Mouse (Mus musculus) cerebral cortex, adult 2 months (tissue): ENCODE results near the gene Cep128.

ENCODE experiments used
- WGBS: fragments of 180-500 bp; shearing (Covaris S2); methylation state at CpG from one replicate; pipeline ENCODE4 v1.1.7; 2018; 5-methylcytosine and 5-hydroxymethylcytosine counted together

Gene Cep128

GRCm38 (mm10) chr12:91384281-91385017, at the start of gene Cep128, which contains the start of gene Tshr:
TSS of gene Cep128 (minus strand) at chr12:91384409.
TSS of gene Tshr (plus strand) at chr12:91384563.
- under 1% methylated on average over 27 of the region's 27 CpGs for WGBS

DNA sequence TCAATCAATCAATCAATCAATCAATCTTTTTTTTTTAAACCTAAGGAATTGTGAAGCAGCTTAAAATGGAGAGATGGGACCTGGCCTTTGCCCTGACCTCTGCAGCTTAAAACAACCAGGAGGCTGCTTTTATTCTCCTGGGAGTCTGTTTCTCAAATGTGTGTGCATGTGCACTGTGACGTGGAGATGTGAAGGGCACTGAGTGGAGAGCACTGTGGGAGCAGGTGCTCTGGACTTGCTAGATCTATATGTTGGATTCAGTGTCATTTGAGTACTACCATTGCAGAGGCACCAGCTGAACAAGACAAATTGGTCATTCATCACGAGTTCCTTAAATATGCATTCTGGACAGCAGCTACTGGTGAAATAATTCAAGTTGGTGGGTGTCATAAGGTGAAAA, 42.9 kb upstream of the Cep128 start:
- WGBS: 88% methylated on average over 2 of the region's 2 CpGs

- 61% methylated on average over 4 of the region's 4 CpGs for WGBS
Observed at GRCm38 (mm10) chr12:91426499-91426898, 42.3 kb upstream of the Cep128 start.

- 65% methylated on average over 11 of the region's 11 CpGs for WGBS
Observed at GRCm38 (mm10) chr12:91423125-91423820, 39.1 kb upstream of the Cep128 start.

DNA sequence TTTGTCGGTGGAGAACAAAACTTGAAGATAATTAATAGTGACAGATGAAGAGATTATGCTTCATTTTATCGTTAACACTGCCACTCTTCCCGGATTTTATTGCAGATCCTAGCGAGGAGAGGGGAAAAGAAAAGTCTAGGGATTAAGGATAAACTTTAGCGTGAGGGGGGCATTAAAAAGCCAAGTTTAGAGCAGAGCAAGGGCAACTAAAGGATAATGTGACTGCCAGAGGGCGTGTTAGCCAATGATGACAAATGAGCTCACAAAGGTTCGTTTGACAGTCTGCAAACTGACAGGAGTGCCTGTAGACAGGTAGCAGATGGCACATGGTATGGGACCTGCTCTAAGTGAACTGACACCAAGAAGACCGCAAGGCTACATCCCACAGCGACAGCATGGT, 37.1 kb upstream of the Cep128 start:
- WGBS: 76% methylated on average over 9 of the region's 9 CpGs

DNA sequence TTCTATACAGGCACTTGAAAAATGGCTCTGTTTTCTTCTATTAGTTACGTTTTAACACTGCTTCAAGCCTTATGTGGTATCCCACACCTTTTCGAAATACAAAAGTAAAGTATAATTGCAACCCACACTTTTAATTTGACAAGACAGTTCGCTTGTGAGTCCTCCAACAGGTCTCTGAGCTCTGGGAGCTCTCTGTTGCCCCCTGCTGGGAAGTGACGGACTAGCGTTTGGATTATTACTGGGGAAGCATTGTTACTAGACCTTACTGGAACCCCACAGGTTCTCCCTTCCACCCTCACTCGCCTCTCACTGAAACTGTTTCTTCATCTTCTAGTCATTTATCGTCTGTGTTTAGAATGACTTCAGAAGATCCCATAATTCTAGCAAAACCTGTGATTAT, 34.6 kb upstream of the Cep128 start:
- 61% methylated on average over 7 of the region's 7 CpGs for WGBS

DNA sequence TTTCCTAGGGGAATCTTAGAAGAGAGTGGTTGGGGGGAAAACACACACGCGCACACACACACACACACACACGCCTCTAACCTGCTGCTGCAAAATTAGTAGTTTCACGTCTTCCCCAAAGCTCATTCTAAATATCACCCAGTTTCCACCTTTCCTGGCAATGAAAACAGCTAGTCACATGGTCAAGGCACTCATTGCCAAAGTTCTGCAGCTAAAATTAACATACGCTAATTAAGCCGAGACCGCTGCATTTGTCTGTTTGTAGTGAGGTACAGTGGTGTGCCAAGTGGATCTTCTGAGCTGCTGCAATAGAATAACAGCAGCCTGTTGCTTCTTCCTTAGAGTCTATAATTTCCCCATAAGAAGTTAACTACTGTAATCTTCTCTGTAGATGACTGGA, 32.6 kb upstream of the Cep128 start:
- WGBS: 52% methylated on average over 7 of the region's 7 CpGs

GRCm38 (mm10) chr12:91415112-91415511, 30.9 kb upstream of the Cep128 start:
- 76% methylated on average over 6 of the region's 6 CpGs for WGBS

GRCm38 (mm10) chr12:91412461-91413182, 28.4 kb upstream of the Cep128 start:
- WGBS: 70% methylated on average over 7 of the region's 7 CpGs

DNA sequence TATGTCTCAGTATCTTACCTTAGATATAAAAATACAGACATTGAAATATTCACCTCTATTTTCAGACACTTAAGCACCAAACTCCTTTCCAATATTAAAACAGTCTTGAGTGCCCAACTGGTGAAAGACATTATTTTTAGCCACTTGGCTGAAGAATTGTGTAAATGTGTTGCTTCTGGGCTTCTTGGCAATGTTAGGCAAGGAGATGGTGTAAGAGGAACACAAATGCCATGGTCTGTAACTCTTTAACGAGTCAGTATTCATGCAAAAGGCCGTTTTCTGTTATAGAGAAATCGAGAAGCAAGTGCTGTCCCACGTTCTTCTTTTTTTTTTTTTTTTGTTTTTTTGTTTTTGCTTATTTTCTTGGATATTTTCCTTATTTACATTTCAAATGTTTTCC, 26.1 kb upstream of the Cep128 start:
- 40% methylated on average over 4 of the region's 4 CpGs for WGBS

DNA sequence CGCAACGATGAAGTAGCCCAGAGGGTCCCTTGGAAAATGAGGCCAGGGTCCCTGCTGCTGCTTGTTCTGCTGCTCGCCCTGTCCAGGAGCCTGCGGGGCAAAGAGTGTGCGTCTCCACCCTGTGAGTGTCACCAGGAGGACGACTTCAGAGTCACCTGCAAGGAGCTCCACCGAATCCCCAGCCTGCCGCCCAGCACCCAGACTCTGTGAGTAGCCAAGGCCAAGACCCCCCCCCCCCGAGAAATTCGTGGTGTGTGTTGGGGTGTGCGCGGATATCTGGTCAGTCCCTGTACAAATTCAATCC, 16.8 kb upstream of the Cep128 start:
- 12% methylated on average over 12 of the region's 12 CpGs for WGBS

GRCm38 (mm10) chr12:91400232-91401048, 16.2 kb upstream of the Cep128 start:
- under 1% methylated on average over 38 of the region's 38 CpGs for WGBS

DNA sequence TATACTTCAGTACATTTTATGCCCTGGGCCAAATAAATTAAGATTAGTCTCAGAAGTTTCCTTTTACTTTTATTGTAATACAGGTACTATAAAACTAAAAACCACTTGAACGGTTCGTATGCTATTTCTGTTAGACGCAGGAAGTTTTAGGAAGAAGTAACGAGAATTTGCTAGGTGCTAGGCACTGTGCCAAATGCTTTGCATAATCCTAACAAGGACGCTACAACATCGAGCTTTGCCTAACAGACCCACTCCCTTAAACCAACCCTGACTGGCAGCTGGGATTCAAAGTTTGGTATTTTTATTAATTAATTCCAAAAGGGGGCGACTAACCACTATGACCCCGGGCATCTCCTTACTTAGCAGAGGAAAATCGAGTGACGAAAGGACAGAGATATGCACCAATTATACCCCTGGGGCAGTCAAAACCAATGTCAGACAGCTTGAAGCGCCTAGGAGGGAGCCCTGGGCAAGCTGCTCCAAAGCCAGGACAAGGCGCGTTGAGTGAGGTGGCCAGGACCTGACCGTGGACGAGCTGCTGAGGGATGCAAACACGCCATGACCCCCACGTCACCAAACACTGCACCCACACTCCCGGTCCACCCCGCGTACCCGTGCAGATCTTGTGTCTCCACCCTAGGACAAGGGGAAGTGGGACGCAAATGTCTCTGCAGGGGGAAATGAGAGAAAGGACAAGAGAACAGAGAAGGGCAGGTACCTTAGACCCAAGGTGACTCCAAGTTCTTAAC, 519 bp downstream of the Cep128 start:
- 1% methylated on average over 22 of the region's 22 CpGs for WGBS

GRCm38 (mm10) chr12:91369173-91369572, 15.0 kb downstream of the Cep128 start:
- 87% methylated on average over 3 of the region's 3 CpGs for WGBS

DNA sequence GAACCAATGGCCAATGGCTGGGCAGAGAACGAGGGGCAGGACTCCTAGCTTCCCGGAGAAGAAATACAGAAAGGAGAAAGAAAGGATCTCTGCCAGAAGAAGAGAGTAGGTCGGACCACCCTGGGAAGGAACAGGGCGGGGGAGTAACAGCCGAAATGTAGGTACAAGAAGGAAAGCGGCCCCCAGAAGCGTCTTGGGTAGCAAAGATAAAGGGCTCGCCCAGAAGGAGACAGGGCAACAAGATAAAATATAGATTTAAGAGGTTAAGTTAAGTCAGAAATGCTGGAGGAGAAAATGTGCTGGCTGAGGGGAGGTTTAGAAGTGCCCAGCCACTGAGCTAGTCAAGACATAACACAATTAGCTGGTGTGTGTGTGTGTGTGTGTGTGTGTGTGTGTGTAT, 30.4 kb downstream of the Cep128 start:
- 80% methylated on average over 8 of the region's 8 CpGs for WGBS

GRCm38 (mm10) chr12:91338656-91339055, 45.6 kb downstream of the Cep128 start:
- WGBS: 97% methylated on average over 13 of the region's 13 CpGs

DNA sequence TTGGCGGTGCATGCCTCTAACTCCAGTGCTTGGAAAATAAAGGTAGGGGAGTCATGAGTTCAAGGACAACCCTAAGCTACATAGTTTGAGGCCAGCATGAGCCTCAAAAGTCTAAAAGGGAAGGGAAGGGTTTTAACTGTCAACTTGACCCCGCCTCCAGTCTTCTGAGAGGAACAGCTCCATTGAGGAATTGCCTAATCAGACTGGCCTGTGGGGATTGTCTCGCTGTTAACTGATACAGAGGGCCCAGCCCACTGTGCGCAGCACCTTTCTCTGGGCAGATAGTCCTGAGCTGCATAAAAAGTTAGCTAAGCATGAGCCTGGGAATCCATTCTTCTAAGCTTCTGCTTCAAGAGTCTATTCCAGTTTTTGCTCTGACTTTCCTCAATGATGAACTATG, 56.7 kb downstream of the Cep128 start:
- 88% methylated on average over 4 of the region's 4 CpGs for WGBS

DNA sequence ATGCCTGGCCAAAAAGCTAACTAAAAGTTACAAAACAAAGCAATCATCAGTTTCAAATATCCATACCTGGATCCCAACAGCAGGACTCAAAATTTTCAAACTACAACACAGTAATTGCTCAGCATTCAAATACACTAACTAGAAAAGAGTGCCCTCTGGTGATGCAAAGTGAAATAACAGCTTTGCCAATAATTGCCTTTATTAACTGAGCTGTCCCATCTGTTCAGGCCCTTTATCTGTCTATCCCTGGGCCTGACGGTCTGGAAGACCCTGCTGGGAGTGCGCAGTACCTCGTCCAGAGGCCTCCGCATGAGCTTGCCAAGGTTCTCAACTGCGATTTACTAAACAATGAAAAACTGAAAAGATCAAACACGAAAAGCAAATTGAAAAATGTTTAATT, 58.1 kb downstream of the Cep128 start:
- whole genome bisulfite sequencing: 38% methylated on average over 6 of the region's 6 CpGs

DNA sequence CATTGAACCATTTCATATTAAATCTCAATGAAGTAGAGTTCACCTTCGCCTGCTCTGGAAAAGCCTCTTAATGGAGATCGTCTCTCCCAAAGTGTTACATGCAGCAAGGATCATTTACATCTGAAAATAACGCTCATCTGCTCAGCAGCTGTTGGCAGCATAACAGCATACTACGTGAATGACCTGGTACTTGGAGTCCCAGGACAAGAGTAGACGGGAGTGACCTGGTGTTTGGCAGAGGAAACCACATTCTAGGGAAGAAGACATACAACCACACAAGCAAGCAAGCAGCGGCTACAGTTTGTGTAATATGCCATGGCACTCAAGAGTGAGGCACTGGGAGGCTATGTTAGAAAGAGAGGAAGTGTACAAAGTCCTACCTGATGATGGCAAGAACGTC, 69.2 kb downstream of the Cep128 start:
- 86% methylated on average over 7 of the region's 7 CpGs for WGBS

DNA sequence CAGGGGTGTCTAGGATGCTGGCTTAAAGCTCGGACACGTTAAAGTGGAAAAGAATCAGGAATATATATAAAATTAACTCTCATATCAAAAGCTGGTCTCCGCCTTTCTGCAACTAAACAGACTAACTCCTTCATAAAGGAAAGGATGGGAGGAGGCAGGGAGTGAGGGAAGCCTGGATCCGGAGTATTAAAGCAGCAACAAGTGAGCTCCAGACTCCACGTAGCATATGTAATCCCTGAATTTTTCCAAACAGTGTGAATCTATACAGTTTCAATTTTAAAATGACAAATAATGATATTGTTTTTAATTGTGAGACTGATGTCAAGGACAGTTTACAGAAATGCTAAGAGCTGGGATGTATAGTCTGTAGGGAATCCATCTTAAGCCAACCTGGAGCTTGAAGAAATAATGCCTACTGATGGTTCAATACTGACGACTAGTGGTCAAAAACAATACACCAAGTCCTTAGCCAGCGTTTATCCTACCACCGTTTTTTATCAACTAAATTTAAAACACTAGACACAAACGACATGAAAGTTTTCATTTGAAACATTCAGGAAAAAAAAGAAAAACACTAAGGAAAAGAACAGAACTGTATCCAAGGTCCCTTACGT, 70.1 kb downstream of the Cep128 start:
- WGBS: 33% methylated on average over 10 of the region's 10 CpGs

DNA sequence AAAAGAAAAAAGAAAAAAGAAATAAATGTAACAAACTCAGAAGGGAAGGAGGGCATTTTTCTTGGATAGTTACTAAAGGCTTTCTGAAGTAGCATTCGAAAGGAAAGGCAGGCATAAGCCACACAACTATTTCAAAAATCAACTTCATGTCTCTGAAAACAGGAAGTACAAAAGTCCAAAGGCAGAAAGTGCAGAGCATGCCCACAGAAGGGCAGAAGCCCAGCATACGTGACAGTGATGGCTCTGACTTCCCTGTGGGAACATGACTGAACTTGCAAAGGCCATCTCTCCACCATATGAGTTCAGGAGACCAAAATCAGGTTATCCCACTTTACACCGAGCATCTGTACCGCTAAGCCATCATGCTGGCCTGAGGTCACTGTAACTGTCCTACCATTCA, 71.6 kb downstream of the Cep128 start:
- WGBS: 90% methylated on average over 4 of the region's 4 CpGs
